Mouse (Mus musculus) adrenal gland, postnatal 14 days (tissue): ENCODE results near the gene Cacna1e. TPM values are rescaled to one million over a fixed set of nuclear protein-coding genes. Genes with fewer than 3 reads are reported as not detected.

Experiments used
- DNase-seq: peaks from one replicate; pipeline ENCODE4 v3.0.0; 2021; ENCODE audit warnings: mixed read lengths
- total RNA-seq: library from RNA; stranded (reverse); gene quantifications from 2 replicates; pipeline ENCODE4 v1.2.3, GENCODE M21; 2021

Cacna1e gene
- total RNA-seq, 1 experiment from 2014 or later = 0.30 TPM

- no peak for DNase-seq
Observed at GRCm38 (mm10) chr1:154839272-154839671, 45.0 kb downstream of the Cacna1e start.

DNA sequence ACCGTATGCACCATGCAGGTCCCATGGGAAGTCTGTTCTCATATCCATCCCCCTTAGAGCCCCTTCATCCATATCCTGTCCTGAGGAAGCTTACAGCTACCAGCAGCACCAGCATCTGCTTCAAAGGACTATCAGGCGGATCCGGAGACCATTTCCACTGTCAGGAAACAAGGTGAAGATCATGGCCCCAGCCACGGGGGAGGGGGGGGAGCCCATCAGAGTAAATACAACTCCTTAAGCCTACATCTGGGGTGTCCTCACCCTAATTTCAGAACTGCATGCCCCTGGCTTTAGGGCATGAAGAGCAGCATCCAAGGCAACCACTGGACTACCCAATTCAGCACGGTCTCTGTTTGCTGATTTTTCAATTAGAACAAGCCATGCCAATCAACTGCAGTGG lies 47.8 kb downstream of the Cacna1e start:
- no peak for DNase-seq

DNA sequence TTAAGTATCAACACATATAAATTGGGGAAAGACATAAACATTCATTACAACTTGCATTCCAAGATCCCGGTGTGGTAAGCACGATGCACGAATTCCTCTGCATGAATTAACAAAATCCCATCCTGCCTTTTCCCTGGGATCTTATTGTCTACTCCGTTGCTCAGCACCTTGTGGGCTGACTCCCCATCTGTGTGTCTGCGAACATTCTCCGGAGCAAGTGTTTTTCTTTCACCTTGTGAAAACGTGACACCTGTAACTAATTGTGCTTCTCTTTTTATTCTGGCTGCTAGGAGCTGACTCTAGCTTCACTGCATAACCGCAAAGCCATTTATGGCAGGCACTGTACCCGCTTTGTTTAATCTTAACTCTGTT lies 52.1 kb downstream of the Cacna1e start:
- no peak for DNase-seq

DNA sequence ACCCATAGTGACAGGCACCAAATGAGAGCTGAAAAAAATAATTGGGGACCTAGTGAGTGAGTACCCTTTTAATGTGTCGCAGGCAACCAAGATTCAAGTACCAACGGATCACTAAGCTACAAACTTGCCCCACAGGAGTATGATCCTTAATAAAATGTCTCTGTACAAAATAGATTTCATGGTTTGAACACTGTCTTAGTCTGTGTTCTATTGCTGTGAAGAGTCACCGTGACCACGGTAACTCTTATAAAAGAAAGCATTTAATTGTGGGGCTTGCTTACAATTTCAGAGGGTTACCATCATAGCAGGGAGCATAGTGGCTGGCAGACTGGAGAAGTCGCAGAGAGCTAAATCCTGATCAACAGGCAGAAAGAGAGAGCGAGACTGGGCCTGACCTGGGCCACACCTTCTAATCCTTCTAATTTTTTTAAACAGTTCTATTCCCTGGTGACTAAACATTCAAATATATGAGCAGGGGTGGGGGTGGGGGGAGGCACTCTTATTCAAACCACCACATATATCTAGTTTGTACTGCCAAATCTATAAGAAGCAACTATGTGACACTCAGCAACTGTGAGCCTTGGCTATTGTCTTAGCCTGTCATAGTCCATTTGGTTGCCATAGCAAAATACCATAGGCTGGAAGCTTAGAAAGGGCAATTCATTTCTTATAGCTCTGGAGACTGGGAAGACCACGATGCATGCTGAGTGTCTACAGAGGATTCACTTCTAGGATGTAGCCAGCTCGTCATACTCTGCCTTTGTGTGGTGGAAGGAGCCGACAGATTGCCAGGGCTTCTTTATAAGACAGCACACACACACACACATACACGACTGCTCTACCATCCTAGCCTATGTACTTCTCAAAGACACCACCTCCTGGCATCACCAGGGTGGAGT lies 52.8 kb downstream of the Cacna1e start:
- DNase-seq = no peak

- no peak for DNase-seq
Observed at GRCm38 (mm10) chr1:154830051-154830450, 54.2 kb downstream of the Cacna1e start.

DNA sequence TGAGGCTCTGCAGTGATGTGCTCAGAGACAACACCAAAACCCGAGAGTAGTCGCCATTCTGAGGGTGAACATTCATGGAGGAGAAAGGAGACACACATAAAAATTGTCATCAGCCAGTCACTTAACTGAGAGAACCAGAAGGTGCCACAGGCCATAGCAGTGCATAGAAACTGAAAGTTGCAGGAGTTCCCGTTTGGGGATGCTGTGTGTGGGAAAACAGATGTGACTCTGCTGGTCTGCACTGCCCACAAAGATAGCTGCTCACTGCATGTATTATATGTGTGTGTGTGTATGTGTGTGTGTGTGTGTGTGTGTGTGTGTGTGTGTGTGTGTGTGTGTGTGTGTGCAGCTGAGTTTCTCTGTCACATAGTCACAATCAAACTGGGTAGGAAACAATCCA lies 61.2 kb downstream of the Cacna1e start:
- DNase-seq = no peak

DNA sequence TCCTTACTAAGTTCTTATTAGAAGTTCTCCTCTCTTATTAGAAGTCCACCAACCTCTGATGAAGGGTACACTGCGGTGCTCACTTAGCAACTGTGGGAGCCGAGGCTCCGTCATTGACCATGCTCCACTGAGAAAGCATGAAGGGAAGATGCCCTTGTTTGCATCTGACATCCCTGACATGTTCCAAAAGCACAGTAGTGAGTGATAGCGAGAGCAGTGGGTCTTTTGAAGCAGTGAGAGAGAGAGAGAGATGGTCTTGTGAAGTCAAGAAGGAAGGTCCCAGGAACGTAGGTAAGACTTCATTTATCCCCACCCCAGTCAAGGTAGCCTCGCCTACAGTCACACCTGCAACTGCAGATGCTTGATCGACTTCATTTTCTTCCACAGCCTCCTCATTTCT lies 63.9 kb downstream of the Cacna1e start:
- DNase-seq = no peak

GRCm38 (mm10) chr1:154819960-154820359 lies 64.3 kb downstream of the Cacna1e start:
- DNase-seq = no peak

GRCm38 (mm10) chr1:154818742-154819141 lies 65.6 kb downstream of the Cacna1e start:
- DNase-seq = no peak

DNA sequence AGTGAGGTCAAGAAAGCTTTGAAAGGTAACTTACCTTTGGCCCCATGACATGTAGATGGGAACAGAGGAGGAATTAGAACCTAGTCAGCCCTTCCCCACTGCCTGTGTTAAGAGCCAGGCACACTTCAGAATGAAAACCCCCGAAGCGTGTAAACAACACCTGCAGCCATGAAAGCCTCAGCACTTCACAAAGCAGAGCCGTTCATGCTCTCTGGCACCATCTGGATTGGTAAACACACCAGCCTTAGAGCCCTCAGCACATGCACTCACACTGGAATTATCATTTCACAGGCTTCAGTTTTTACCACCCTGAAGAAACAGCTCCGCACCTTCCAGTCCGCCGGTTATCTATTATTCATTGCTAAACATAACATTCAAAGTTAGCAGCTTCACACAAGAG lies 67.5 kb downstream of the Cacna1e start:
- DNase-seq = no peak

DNA sequence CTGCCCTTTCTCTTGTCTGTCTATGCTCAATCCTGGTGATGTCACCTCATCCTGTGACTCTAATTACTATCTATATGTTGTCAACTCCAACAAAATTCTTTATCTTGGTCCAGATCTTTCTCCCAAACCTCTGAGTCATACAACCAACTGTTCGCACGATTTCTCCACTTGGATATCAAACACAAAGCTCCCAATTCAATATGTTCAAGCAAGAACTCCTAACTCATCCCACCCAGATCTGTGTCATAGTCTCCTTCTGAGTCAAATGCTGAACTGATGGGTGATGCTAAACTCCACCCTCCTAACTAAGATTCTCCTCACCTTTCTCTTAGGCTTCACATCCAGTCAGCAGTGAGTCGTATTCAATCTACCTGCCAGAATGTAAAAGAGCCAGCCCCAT lies 68.0 kb downstream of the Cacna1e start:
- DNase-seq = no peak

GRCm38 (mm10) chr1:154805742-154806141 lies 78.6 kb downstream of the Cacna1e start:
- no peak for DNase-seq

GRCm38 (mm10) chr1:154805038-154805437 lies 79.3 kb downstream of the Cacna1e start:
- DNase-seq = no peak

DNA sequence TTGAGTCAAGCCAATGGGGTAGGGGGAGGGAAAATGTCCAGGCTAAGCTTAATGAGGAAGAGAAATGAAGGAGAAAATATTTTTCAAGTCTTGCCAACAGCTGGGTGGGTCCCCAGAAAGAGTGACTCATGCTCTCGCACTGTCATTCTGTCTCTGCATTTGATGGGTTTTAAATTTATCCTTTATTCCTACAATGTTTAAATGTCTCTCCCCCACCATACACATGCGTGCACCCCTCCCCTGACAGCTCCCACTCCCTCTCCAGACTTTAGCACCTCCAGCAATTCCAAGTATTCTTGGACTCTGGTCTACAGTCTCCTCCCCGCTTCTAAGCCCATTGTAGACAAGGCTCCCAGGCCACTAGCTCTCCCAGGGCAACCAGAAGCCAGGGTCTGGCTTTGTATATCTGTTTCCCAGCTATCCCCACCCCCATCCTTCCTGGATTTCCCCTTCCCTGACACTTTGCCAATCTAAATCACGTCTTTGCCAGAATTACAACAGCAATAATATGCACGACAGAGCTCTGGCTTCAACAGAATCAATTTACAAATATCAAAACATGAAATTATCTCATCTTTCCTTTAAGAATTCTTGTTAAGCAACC lies 81.9 kb downstream of the Cacna1e start:
- no peak for DNase-seq

DNA sequence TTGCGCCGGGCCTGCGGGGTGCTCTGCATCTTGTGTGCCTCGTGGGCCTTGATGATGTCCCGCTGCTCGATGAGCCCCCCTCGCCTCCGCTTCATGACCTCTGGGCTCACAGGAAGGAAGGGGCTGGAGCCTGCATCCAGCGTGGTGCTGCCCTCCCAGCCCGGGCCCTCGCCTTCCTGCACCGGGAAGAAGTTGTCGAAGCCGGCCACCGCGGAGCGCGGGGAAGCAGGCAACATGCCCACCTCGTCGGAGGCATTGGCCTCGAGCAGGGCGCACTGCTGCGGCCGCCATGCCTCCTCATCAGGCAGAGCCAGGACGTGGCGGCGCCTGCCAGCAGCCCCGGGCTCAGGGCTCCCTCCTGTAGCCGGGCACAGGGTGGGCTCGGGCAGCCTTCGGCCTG lies 85.0 kb downstream of the Cacna1e start:
- DNase-seq = no peak

GRCm38 (mm10) chr1:154798771-154799170 lies 85.5 kb downstream of the Cacna1e start:
- no peak for DNase-seq

DNA sequence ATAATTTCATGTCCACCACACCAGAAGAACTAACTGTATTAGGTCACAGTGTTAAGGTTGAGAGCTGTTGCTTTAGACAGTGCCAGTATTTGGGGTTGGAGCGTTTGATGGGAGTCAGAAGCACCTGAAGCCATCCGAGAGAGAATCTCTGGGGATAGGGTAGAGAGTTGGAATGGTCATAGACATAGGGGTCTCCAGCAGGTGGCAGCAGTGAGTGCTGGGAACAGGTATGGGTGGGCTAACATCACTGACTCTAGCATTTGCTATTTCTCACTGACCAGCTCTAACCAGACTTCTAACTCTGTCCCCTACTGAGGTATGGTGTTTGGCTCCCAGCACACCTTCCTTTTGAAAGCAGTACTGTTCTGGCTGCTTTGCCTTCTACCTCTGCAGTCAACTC lies 87.6 kb downstream of the Cacna1e start:
- DNase-seq = peak; percentile 48

DNA sequence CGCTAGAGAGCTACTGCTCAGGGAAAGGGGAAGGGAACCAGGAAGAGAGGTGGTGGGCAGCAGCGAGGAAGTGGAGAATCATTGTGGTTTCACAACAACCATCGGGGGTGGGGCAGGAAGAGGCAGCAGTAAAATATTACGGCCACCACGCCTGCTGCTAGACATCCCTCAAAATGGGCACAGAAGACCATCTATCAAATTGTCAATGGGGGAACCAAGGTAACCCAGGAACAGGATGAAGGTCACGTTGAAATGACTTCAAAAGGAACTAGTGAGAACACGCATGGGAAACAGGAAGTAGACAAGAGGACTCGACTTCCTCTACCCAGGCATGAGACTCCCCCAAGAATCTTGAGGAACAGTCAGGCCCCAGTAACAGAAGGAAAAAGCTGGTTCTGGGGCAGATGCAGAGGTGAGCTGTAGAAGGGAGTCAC lies 89.8 kb downstream of the Cacna1e start:
- DNase-seq = no peak

DNA sequence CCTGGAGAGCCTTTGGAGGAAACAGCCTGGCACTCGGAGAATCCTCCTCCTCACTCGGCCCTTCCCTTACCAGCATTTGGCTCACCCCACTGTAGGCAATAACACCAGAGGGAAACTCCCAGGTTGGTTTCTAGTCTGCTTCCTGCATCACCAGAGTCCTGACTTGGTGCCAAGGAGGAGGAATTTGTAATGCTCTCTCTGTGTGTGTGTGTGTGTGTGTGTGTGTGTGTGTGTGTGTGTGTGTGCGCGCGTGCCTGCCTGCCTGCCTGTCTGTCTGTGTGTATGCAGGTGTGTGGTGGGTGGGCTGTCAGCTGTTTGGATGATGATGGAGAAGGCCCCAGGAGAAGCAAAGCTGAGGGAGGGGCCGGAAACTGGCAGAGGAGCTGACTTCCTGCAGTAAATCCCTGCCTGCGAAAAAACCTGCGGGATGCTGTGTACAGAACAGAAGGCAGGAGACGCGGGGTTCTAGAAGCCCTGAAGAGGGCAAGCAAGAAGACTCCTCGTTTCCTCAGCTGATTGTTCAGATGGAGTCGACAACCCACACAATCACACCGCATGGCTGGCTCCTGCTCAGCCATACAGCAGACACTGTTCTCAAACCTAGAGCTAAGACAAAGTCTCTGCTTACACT lies 92.6 kb downstream of the Cacna1e start:
- DNase-seq = peak; percentile 19

- no peak for DNase-seq
Observed at GRCm38 (mm10) chr1:154788491-154788890, 95.8 kb downstream of the Cacna1e start.

- DNase-seq = peak; percentile 83
Observed at GRCm38 (mm10) chr1:154788069-154788468, 96.2 kb downstream of the Cacna1e start.

DNA sequence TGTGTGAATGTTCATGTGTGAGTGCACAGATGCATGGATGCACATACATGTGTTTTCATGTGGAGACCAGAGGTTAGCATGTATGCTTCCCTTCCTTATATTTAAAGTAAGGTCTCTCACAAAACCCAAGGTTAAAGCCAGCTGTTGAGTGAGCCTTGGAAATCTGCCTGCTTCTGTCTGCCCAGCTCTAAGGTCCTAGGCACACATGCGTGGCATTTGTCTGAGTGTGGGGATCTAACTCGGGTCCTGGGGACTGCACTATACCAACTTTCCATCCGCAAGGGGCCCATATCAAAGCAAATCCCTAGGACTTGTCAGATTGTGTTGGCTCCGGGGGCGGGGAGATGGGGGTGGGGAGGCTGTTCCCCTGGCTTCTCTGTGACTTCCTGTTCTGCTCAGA lies 96.9 kb downstream of the Cacna1e start:
- DNase-seq = no peak

GRCm38 (mm10) chr1:154786243-154786669 lies 98.0 kb downstream of the Cacna1e start:
- peak; percentile 82 for DNase-seq
